In the genomic region with DNA sequence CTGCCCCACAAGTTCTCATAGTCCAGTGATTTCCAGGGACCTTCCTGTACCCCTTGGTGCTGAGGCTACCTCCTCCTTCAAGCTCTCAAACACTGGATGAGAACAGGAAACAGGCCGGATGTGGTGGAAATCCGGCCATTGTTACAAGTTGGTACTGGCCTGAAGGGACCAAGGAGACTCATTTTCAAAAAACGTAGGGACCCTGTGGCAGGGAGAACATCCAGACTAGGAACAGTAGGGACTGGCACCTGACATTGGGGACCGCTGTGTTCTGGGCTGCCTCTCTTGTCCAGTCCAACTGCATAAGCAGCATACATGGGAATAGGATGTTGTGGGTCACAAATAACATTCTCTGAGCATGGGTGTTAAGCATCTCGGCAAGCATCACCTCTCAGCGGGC, we compare ENCODE assay signal across 7 mouse cellular contexts. TPM values are rescaled to one million over a fixed set of nuclear protein-coding genes. Genes with fewer than 3 reads are reported as not detected.
A peak's percentile ranks its signal among the peaks of the same experiment; 100 is the strongest.
DNase-seq lines count a peak whose midpoint lies in the region; ATAC-seq lines count a peak whose summit lies in the region.

No protein-coding gene starts in this region.

- WGBS in forebrain, embryonic 16.5 days = 75% methylated on average over 6 of the region's 6 CpGs
- 84% methylated on average over 6 of the region's 6 CpGs for WGBS in limb, embryonic 10.5 days
- WGBS in midbrain, embryonic 14.5 days = 83% methylated on average over 6 of the region's 6 CpGs

- peak overlapping the region; percentile 93 for H3K4me2 ChIP-seq in forebrain, embryonic 16.5 days (ENCODE audit: low read length)
- H3K4me2 ChIP-seq in midbrain, embryonic 14.5 days (ENCODE audit: low read length) = peak overlapping the region; percentile 99

- H3K4me1 ChIP-seq in forebrain, embryonic 16.5 days (replicated peaks; ENCODE audit: control insufficient read depth, insufficient read depth, low read length) = peaks cover 37% of the 10 kb centered on the region
- H3K4me1 ChIP-seq in limb, embryonic 10.5 days = peaks cover 31% of the 10 kb centered on the region
- H3K4me1 ChIP-seq in midbrain, embryonic 14.5 days (ENCODE audit: control insufficient read depth, insufficient read depth, low read length) = peaks cover 28% of the 10 kb centered on the region

- peak; percentile 40 for DNase-seq in heart, postnatal 25 days (ENCODE audit: low spot score)
- no peak for DNase-seq in limb, embryonic 10.5 days (ENCODE audit: low spot score)
- DNase-seq in midbrain, embryonic 14.5 days = no peak
- DNase-seq in testis, postnatal 10 days (ENCODE audit: low spot score) = no peak
- no peak for DNase-seq in right cerebral cortex, postnatal 10 days (ENCODE audit: low spot score in 2 of 2)

- H3K4me3 ChIP-seq in forebrain, embryonic 16.5 days (replicated peaks; ENCODE audit: low read length) = no peak overlapping the region
- peak overlapping the region; percentile 85; the same call in 1 of the 2 replicates for H3K4me3 ChIP-seq in limb, embryonic 10.5 days
- no peak overlapping the region for H3K4me3 ChIP-seq in midbrain, embryonic 14.5 days (replicated peaks; ENCODE audit: low read depth, low read length)

- intact Hi-C loops in heart, postnatal 25 days (cut with DNase I) = no loop called here

- peak overlapping the region; percentile 18; the same call in 1 of the 2 replicates for H3K9ac ChIP-seq in forebrain, embryonic 16.5 days (replicated peaks; ENCODE audit: low read depth, low read length)
- H3K9ac ChIP-seq in midbrain, embryonic 14.5 days (replicated peaks; ENCODE audit: low read length) = peak overlapping the region; percentile 39; the same call in 1 of the 2 replicates

- H3K27ac ChIP-seq in forebrain, embryonic 16.5 days (ENCODE audit: low read length) = no peak overlapping the region
- no peak overlapping the region for H3K27ac ChIP-seq in limb, embryonic 10.5 days
- H3K27ac ChIP-seq in midbrain, embryonic 14.5 days (replicated peaks; ENCODE audit: low read depth, low read length) = no peak overlapping the region

- no peaks in the 10 kb centered on the region for H3K9me3 ChIP-seq in forebrain, embryonic 16.5 days (ENCODE audit: control insufficient read depth, low read length)
- no peaks in the 10 kb centered on the region for H3K9me3 ChIP-seq in limb, embryonic 10.5 days (replicated peaks)
- no peaks in the 10 kb centered on the region for H3K9me3 ChIP-seq in midbrain, embryonic 14.5 days (ENCODE audit: control insufficient read depth, low read length)

- ATAC-seq in forebrain, embryonic 16.5 days = no peak
- ATAC-seq in midbrain, embryonic 14.5 days (ENCODE audit: low FRiP score, low TSS enrichment) = no peak
- ATAC-seq in CD4-positive, CD25-positive, alpha-beta regulatory T cell, adult 4 months = no peak

- no peaks in the 10 kb centered on the region for H3K27me3 ChIP-seq in forebrain, embryonic 16.5 days (replicated peaks; ENCODE audit: control insufficient read depth, insufficient read depth, low read length)
- no peaks in the 10 kb centered on the region for H3K27me3 ChIP-seq in limb, embryonic 10.5 days (ENCODE audit: low read depth, poor library complexity, severe bottlenecking)
- no peaks in the 10 kb centered on the region for H3K27me3 ChIP-seq in midbrain, embryonic 14.5 days (ENCODE audit: control insufficient read depth, insufficient read depth, low read length)

- H3K36me3 ChIP-seq in forebrain, embryonic 16.5 days (ENCODE audit: control insufficient read depth, insufficient read depth) = peaks cover 21% of the 10 kb centered on the region
- peaks cover 59% of the 10 kb centered on the region for H3K36me3 ChIP-seq in limb, embryonic 10.5 days
- peaks cover 48% of the 10 kb centered on the region for H3K36me3 ChIP-seq in midbrain, embryonic 14.5 days (ENCODE audit: control insufficient read depth, insufficient read depth, low read length)

RNA-seq across cellular contexts. Expression of gene Taok2, which starts 3.5 kb away (rescaled TPM):
- 55.3 and 65.6 TPM in 2 replicates for polyA plus RNA-seq in forebrain, embryonic 16.5 days (2015; fragmentation: Nextera tagmentation; extraction: Ambion mirVana)
- total RNA-seq in heart, postnatal 25 days (2021) = 10 to 100 TPM; 43.6 to 44.6 TPM
- polyA plus RNA-seq in limb, embryonic 10.5 days (2016; fragmentation: Nextera tagmentation; extraction: Ambion mirVana) = 48.5 and 56.4 TPM in 2 replicates
- 39.0 and 39.5 TPM in 2 replicates for polyA plus RNA-seq in midbrain, embryonic 14.5 days (2014; fragmentation: Nextera tagmentation; extraction: Ambion mirVana)
- 10 to 100 TPM; 15.3 to 15.6 TPM for polyA plus RNA-seq in CD4-positive, CD25-positive, alpha-beta regulatory T cell, adult 4 months (2017; shearing (Covaris generic))

RNA-seq across cellular contexts. Expression of gene Ino80e, which starts 18.9 kb away (rescaled TPM):
- 95.1 and 97.9 TPM in 2 replicates for polyA plus RNA-seq in forebrain, embryonic 16.5 days (2015; fragmentation: Nextera tagmentation; extraction: Ambion mirVana)
- total RNA-seq in heart, postnatal 25 days (2021) = 10 to 100 TPM; 17.7 to 18.9 TPM
- 117 and 131 TPM in 2 replicates for polyA plus RNA-seq in limb, embryonic 10.5 days (2016; fragmentation: Nextera tagmentation; extraction: Ambion mirVana)
- polyA plus RNA-seq in midbrain, embryonic 14.5 days (2014; fragmentation: Nextera tagmentation; extraction: Ambion mirVana) = 93.5 and 95.8 TPM in 2 replicates
- 10 to 100 TPM; 53.9 to 55.7 TPM for polyA plus RNA-seq in CD4-positive, CD25-positive, alpha-beta regulatory T cell, adult 4 months (2017; shearing (Covaris generic))

RNA-seq across cellular contexts. Expression of gene Hirip3, which starts 19.3 kb away (rescaled TPM):
- polyA plus RNA-seq in forebrain, embryonic 16.5 days (2015; fragmentation: Nextera tagmentation; extraction: Ambion mirVana) = 25.6 and 28.1 TPM in 2 replicates
- total RNA-seq in heart, postnatal 25 days (2021) = 1 to 10 TPM; 5.1 to 5.5 TPM
- 51.9 and 57.2 TPM in 2 replicates for polyA plus RNA-seq in limb, embryonic 10.5 days (2016; fragmentation: Nextera tagmentation; extraction: Ambion mirVana)
- 8.0 and 12.8 TPM in 2 replicates for polyA plus RNA-seq in midbrain, embryonic 14.5 days (2014; fragmentation: Nextera tagmentation; extraction: Ambion mirVana)
- polyA plus RNA-seq in CD4-positive, CD25-positive, alpha-beta regulatory T cell, adult 4 months (2017; shearing (Covaris generic)) = 10 to 100 TPM; 12.7 to 20.6 TPM

RNA-seq across cellular contexts. Expression of gene Doc2a, which starts 33.8 kb away (rescaled TPM):
- 10.8 and 14.3 TPM in 2 replicates for polyA plus RNA-seq in forebrain, embryonic 16.5 days (2015; fragmentation: Nextera tagmentation; extraction: Ambion mirVana)
- not detected for total RNA-seq in heart, postnatal 25 days (2021)
- polyA plus RNA-seq in limb, embryonic 10.5 days (2016; fragmentation: Nextera tagmentation; extraction: Ambion mirVana) = 1.0 and 1.9 TPM in 2 replicates
- polyA plus RNA-seq in midbrain, embryonic 14.5 days (2014; fragmentation: Nextera tagmentation; extraction: Ambion mirVana) = 9.7 and 15.3 TPM in 2 replicates
- not detected for polyA plus RNA-seq in CD4-positive, CD25-positive, alpha-beta regulatory T cell, adult 4 months (2017; shearing (Covaris generic))

RNA-seq across cellular contexts. Expression of gene Tmem219, which starts 41.7 kb away (rescaled TPM):
- 33.3 and 37.3 TPM in 2 replicates for polyA plus RNA-seq in forebrain, embryonic 16.5 days (2015; fragmentation: Nextera tagmentation; extraction: Ambion mirVana)
- 10 to 100 TPM in 1 of 2 experiments, 1 to 10 TPM in 1; 7.6 to 11.5 TPM for total RNA-seq in heart, postnatal 25 days (2021)
- polyA plus RNA-seq in limb, embryonic 10.5 days (2016; fragmentation: Nextera tagmentation; extraction: Ambion mirVana) = 15.6 and 16.6 TPM in 2 replicates
- polyA plus RNA-seq in midbrain, embryonic 14.5 days (2014; fragmentation: Nextera tagmentation; extraction: Ambion mirVana) = 29.2 and 34.9 TPM in 2 replicates
- polyA plus RNA-seq in CD4-positive, CD25-positive, alpha-beta regulatory T cell, adult 4 months (2017; shearing (Covaris generic)) = 10 to 100 TPM; 40.2 to 53.2 TPM
